Mouse (Mus musculus): ENCODE measurements around the gene Dars2.

Gene Dars2

DNA sequence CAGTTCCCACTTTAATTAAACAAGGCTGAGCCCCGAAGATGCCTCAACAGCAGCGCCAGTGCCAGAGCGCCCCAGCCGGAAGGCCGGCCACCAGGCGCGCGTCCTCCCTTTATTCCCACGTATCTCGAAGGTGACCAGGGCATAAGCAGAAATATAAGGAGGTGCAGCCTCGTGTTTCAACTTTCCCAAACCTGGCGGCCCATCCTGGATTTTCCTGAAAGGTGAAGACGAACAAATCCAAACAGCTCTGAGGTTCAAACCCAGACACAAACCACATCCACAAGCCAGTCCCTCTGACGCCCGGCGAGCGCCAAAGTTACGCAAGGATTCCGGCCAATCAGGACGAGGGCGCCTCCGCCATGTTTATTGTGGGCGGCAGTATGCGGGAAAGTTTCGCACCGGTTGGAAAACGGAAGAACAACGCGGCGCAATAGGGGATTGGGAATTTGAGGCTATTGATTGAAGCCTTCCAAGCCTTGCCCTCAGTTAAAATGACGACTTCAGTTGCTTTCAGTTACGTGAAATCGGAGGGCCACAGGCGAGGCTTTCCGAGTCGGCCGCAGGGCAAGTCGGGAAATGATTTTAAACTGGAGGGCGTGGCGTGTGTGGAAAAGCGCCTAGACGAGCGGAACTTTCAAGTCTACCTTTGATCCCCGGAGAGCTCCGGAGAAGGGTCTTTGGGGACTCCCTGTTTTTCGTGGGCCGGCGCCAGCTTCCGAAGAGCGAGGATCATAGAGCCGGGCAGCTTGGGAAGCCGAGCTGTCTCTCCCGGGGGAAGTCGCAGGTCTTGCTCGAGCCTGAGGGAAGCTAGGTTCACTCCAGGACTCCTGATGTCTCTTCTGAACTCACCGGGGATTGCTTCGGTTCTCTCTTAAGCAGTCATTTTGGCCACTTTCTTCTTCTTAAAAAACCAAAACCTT lies at the start of gene Dars2, which contains the start of gene Cenpl:
Dars2 (minus strand) TSS at position 307 of the 920 bp plus-strand sequence.
Cenpl (plus strand) TSS at position 362 of the 920 bp plus-strand sequence.
- DNase-seq = peak; percentile 93

DNA sequence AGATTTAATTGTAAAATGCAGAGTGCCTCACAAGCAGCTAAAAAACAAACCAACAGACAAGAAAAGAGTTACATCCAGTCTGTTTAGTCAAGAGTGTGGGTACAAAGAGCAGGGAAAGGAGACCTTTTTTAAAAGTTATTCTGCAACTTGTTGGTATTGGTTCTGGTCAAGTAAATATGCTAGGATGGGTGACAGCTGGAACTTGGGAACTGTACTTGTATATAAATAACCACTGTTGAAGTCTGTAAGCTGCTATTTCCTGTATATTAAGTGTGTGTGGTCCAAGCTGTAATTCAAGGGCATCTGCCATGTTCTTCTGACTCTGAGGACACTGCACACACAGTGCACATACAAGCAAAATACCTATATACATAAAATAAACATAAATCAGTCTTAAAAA lies 44.1 kb upstream of the Dars2 start:
- DNase-seq = no peak

- DNase-seq = no peak
Measured at GRCm38 (mm10) chr1:161109216-161109615, 38.8 kb upstream of the Dars2 start.

GRCm38 (mm10) chr1:161103842-161104241 lies 33.4 kb upstream of the Dars2 start:
- DNase-seq = no peak

- no peak for DNase-seq
Measured at GRCm38 (mm10) chr1:161099721-161100405, 29.4 kb upstream of the Dars2 start.

DNA sequence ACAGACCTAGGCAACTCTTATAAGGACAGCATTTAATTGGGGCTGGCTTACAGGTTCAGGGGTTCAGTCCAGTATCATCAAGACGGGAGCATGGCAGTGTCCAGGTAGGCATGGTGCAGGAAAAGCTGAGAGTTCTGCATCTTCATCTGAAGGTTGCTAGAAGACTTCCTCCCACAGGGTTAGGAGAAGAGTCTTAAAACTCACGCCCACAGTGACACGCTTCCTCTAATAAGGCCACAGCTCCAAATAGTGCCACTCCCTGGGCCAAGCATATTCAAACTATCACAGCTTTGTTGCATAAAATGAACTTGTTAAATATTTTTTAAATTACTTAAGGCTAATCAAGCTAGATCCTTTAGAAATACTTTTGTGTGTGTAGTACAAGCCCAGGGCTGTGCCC lies 6.8 kb upstream of the Dars2 start:
- DNase-seq = no peak

DNA sequence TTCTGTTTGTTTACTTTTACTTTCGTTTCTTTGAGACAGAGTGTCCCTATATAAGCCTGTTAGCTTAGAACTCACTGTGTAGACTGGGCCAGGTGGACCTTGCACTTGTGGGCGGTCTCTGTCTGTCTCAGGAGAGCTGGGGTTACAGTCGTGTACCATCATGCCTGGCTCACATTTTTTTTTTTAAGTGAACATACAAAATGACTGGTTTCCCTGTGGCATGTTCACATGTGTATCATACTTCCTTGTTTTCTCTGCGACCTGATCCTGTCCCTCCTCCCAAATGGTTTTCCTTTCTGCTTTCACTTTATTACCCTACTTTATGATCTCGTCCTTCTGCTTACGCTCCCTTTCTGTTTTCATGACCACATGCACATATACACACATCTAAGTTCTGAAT lies 5.8 kb upstream of the Dars2 start:
- no peak for DNase-seq

DNA sequence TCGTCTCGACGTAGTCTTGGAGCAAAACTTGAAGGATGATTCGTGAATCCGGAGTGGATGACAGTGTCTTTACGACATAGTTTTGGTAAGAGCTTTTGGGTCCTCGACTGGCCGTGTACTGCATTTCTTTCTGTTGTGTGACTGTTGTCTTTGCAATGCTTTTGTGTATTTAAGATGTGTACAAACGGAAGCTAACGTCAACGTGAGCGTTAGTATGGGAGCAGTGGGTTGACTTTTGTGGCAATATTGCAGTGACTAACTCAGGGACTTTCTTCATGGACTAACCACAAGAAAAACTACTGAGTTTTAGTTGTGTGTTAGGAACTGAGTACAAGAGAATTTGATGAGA lies 788 bp upstream of the Dars2 start:
- DNase-seq = no peak

GRCm38 (mm10) chr1:161063351-161063750 lies 7.1 kb downstream of the Dars2 start:
- no peak for DNase-seq

- DNase-seq = no peak
Measured at GRCm38 (mm10) chr1:161057164-161057563, 13.3 kb downstream of the Dars2 start.

DNA sequence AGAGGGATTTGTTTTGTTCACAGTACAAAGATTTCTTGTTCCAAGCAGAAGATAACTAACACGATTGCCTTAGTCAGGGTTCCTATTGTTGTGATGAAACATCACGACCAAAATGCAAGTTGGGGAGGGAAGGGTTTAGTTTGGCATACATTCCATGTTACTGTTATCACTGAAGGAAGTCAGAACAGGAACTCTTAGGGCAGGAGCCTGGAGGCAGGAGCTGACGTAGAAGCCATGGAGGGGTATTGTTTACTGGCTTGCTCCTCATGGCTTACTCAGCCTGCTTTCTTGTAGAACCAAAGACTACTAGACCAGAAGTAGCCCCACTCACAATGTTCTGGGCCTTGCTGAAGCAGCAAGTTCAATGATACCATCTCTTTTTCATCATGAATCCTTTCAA lies 23.5 kb downstream of the Dars2 start:
- DNase-seq = no peak

- no peak for DNase-seq
Measured at GRCm38 (mm10) chr1:161041261-161042020, 29.0 kb downstream of the Dars2 start.

DNA sequence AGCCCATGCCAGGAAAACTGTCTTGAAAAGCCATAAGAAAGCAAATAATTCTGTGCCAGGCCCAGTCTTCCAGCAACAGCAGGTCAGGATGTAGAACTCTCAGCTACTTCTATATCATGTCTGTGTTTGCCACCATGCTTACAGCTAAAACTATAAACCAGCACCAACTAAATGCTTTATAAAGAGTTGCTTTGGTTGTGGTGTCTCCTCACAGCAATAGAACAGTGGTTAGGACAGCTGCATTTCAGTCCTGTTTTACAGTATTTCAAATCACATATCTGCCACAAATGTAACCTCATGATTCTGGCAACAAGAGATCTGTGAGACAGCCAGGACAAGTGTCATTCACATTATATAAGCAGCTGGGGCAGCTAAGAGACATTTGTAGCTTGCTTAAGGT lies 29.6 kb downstream of the Dars2 start:
- DNase-seq = no peak

DNA sequence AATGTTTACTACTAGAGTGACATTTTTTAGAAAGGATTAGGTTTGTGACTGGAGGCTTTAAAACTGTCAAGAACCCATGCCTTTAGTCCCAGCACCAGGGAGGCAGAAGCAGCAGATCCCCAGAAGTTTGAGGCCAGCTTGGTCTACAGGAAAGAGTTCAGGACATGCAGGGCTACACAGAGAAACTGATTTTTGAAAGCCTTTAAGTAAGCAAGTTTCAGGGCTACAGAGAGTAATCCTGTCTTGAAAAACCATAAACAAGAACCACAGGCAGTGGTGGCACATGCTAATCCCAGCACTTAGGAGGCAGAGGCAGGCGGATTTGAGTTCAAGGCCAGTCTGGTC lies 30.1 kb downstream of the Dars2 start:
- no peak for DNase-seq

GRCm38 (mm10) chr1:161039741-161040425 lies 30.6 kb downstream of the Dars2 start:
- DNase-seq = no peak

DNA sequence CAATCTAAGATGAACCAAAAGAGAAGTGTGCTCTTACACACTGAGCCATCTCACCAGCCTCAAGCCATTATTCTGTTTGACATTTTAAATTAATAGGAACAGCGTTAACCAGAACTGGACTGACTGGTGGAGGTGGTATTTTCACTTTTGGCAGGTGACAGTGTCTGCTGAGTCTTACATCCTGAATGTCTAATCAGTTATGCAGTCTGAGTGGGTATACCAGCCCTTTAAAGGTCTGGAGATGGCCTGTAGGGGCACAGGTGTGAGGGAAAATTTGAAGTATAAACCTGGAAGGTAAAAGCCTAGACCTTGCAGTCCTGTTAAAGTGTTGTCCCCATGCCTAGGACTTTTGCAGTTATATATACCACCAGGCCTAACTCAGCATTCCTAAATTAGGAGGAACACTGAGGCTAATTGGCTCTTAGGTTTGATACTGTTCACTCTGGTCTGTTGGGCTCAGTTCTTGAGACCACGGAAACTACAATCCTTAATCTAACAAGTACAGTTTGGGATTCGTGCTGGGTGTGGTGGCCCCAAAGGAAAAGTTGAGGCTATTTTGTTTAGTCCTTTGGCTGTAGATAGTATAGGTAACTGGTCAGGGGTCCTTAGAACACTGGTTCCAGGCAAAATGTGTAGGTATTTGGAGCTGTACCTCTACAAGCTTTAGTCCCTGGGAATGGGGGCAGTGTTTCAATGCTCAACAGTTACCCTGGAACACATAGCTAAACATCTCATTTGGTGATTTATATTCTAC lies 31.3 kb downstream of the Dars2 start:
- no peak for DNase-seq

- no peak for DNase-seq
Measured at GRCm38 (mm10) chr1:161038004-161038403, 32.5 kb downstream of the Dars2 start.

- no peak for DNase-seq
Measured at GRCm38 (mm10) chr1:161037599-161037998, 32.9 kb downstream of the Dars2 start.

DNA sequence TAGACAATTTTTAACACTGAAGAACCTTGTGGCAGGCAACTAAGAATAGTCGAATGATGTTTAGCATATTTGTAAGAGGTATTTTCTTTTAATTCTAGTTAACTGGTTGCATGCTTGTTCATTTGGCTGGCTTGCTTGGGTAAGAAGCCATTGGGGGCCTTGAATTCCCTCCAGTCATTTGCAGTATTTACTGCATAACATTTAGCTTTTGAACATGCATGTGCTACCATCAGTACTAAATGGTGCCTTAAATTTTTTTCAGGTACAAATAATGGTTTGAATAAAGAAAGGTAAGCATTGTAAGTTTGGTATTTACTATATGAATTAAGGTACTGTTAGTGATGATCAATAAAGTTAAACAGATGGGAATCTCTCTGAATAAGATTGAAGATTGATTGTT lies 33.4 kb downstream of the Dars2 start:
- DNase-seq = no peak

- DNase-seq = peak; percentile 5
Measured at GRCm38 (mm10) chr1:161036411-161036841, 34.0 kb downstream of the Dars2 start.

- peak; percentile 13 for DNase-seq
Measured at GRCm38 (mm10) chr1:161035786-161036404, 34.6 kb downstream of the Dars2 start.

Data from right cerebral cortex, postnatal 4 days (tissue).